Mouse (Mus musculus) adrenal gland, postnatal 14 days (tissue): ENCODE measurements around the gene Gm10277. TPM values are rescaled to one million over a fixed set of nuclear protein-coding genes. Genes with fewer than 3 reads are reported as not detected.
"Not testable (repeated sequence)": the region's sequence is repeated elsewhere in the genome, so short reads cannot be mapped to it uniquely, and the experiment has no call there.

ENCODE experiments used
- DNase-seq: peaks from one replicate; pipeline ENCODE4 v3.0.0; 2021; ENCODE audit warnings: mixed read lengths
- total RNA-seq: library from RNA; stranded (reverse); gene quantifications from 2 replicates; pipeline ENCODE4 v1.2.3, GENCODE M21; 2021

Gm10277 gene
- total RNA-seq, 1 experiment from 2014 or later: not detected

DNA sequence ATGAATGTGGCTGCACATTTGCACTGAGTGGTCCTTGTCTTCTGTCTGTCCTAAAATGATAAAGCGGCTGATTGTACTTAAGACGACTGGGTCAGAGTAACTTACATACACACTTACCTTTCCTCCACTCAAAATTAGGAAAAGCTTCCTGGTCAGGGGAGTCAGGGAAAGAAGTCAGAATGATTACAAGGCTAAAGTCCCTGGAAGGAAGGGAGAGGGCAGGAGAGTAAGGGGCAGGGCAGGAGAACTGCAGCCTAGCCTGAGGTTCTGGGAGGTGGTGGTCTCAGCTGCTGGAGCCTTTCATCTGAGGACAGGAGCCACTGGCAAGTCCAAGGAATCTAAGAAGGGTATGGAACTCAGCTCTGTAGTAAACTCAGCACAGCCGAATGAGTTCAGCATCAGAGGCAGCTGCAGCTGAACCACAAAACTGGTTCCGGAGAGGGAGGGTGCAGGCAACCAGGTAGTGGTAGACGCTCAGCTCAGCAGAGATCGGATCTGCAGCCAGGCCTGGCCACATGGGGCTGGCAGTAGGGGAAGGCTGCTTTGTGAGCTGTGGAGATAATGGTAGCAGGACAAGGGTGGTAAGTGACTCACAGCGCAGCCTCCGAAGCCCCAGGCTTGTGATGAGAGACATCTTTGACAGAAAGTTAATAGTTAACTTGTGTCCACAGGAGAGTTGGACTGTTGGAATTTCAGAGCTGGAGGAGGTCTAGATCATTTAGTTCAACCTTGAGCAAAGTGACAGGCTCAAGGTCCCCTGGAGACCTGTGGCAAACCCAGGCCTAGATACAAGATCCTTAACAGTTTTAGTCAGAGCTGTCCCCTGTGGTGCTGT lies 15.5 kb downstream of the Gm10277 start:
- DNase-seq: peak; percentile 25

DNA sequence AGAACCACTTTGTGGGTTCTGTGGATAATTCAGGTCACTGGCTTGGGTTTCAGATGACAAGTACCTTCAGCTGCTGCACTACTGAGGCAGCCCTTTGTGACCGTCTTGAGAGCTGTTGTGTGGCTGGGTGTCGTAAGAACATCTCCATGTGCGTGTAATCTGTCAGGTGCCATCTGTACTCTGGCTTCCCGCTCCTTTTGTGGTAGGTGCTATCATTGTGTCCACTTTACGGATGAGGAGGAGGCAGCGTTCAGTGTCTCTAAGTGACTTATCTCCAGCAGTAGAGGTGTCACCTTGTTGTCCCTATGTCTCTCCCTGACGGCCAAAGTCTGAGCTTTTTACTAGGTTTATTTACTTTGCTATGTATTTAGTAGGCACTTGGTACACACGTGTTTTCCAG lies 17.2 kb downstream of the Gm10277 start:
- no peak for DNase-seq

DNA sequence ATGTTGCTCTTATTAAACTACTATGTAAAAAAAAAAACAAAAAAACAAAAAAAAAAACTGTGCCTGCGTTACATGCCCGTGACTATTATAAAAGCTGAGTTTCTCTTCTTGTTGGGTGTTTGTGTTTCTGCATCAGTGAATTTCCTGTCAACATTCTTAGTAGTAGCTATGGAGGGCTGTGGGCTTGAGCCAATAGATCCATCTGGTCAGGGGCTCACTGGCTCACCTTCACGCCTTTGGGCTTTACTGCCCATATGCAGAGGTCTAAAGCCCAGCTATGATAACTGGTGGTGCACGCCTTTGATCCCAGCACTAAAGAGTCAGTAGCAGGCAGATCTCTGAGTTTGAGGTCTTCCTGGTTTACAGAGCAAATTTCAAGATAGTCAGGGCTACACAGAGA lies 18.1 kb downstream of the Gm10277 start:
- DNase-seq: no peak

DNA sequence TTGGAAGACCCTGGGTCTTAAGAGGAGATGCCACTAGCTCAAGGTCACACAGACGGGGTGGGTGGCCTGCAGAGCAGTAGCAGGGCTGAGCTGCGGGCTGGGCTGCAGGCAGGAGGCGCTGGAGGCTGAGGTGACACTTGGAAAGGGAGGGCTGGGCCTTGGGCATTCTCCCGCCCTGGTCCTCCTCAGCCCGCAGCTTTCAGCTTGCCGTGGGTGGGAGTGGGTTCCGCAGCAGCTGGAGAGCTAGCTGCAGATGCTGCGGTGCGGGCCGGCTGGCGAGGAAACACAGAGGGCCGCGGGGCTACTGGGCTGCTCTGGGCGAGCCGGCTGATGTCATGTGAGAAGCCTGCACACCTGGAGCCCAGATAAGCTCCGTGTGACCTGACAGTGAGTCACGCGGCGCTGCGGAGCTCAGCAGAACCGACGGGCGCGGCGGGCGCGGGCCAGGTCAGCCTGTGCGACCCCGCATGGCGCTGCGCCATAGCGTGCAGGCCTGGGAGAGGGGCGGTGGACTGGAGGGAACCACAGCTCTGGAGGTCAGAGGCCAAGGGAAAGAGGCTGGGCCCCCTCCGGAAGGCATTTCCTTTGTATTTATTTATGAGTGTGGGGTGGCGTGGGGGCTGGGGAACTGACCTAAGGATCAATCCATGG lies 21.1 kb downstream of the Gm10277 start:
- peak; percentile 81 for DNase-seq

DNA sequence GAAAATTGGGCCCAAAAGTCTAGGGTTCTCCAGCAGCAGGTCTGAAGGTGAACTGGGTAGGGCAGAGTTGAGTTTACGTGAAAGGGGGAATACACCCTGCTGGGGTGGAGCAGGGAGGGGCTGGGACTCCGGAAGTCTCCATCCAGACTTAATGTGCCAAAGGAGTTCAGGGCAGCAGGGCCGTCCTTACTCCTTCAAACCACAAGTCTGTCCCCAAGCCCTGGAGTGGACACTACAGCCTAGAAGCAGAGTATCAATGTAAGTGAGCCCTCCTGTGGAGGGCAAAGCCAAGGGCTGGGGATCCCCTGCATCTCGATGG lies 22.1 kb downstream of the Gm10277 start:
- no peak for DNase-seq

DNA sequence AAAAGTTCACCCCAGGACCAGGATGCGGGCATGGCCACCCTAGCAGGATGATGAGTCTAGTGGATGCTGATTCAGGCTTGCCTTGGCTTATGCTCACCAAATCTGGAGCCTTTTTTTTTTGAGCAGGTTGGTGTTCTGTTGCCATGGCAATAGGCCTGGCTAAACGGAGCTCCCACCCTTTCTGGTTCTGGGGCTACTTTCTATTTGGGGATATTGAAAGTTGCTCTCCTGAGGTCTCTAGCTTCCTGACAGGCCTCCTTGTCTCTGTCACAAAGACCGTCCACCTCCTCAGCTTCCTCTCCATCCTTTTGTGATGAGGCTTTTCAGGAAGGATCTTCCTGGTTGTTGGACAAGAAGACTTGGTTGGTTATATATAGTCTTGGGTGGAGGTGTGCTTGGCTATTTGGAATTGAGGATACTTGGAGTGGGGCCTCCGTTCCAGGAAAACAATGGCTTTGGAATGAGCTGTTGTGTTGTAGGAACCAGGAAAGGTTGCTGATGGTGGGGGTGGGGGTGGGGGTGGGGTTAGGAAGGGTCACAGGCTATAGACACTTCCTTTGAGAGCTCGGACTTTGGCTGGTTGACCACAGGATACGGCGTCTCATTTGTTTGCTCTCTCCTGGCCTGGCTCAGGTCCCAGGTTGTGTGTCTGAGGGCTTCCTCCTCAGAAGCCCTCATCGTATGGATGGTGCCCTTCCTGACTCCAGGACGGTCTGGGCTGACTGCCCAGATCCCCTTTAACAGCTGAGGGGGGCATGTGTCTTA lies 22.7 kb downstream of the Gm10277 start:
- DNase-seq: peak; percentile 45

DNA sequence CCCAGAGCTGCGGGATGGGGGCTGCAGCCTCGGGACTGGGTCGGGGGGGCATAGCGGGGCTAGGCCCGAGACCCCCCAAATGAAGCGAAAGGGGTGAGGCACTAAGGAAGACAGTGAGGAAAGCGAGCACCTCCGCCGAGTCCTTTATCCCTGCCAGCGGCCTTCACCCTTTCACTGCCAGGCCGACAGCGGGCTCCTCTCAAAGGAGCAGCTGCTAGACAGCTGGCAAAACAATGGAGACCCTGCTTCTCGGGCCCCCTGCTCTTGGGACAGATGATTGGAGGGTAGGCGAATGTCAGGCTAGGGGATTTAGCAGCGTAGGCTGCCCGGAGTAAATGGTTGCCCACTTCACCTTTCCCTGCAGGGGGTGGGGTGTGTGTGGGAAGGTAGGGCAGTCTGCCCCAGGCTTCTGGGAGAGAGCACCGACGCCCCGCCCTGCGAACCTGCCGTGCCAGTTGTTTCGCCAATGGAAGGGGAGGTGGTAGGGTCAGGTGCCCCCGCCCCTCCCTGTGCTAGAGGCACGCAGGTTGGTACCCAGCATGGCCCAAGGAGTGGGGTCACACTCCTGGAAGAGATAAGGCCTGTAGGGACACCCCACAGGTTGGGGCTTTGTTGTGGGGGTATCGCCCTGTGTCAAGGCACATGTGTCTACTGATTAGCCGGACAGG lies 23.7 kb downstream of the Gm10277 start:
- DNase-seq: peak; percentile 63

DNA sequence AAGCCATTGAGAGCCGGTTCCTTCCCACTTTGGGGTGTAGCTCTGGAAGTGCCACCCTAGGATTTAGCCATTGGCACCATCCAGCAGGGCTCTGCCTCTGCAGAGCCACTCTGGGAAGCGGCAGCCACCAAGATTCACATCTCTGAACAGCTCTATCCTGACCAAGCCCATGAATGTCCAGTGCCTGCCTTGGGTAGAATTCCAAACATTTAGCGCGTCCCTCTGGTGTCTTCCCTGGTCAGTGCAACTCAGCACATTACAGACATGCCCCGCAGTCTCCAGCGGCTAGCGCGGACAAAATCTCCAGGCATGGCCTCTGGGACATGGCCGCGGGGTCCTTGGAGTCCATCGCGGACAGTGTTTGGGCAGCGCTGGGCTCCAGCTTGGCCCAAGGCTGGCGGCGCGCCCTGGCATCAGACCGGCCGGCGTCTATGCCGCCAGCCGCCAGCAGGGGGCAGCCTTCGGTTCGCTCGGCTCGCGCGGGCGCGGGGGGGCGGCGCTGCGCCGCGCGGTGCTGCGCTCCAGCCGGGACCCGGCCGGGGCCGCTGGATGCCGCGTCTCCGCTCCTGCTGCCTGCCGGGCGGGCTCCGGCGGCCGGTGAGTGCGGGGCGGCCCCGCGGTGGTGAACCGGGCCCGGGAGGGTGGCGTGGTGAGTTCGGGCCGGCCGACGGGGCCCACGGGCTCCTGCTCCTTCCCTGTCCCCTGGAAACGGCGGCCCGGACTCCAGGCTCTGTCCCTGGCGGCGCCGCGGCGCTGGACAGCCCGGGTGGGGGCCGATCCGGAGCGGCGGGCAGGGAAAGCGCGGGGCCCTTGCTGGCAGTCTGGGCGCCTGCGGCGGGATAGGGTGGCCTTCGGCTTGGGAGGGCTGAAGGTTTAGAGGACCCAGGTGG lies 24.5 kb downstream of the Gm10277 start, which contains the start of gene Myo18a:
Myo18a (plus strand) TSS at position 464 of the 890 bp plus-strand sequence.
- peak; percentile 94 for DNase-seq

DNA sequence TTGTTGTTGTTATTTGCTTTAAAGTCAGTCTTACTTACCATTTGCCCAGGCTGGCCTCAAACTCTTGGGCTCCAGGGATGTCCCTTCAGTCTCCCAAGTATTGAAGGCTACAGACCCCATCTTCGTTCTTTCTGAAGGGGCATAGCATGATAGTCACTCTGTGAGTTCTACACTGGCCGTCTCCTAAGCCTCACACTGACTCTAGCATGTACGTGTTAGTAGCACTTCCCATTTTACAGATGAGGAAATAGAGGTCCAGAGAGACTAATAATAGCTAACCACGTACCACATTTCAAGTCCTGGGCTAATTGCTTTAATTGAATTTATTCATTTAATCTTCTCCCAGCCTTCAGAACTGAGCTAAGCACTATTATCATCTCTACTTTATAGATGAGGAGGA lies 27.5 kb downstream of the Gm10277 start:
- DNase-seq: no peak

DNA sequence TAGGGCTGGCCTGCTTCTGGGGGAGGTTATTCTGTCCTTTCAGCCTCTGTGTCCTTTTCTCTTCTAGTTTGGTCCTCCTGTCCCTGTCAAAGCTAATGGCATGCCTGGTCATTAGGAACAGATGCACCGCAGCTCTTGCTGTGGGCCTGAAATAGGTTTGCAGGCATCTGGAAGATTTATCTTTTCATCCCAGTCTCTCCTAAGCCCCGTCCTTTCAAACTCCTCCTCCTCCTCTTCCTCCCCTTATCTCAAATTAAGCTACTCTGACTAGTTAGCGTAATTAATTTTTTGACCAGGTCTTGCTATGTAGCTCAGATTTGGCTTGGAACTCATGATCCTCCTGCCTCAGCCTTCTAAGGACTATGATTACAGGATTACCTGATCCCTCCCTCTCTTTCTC lies 34.1 kb downstream of the Gm10277 start:
- DNase-seq: no peak

DNA sequence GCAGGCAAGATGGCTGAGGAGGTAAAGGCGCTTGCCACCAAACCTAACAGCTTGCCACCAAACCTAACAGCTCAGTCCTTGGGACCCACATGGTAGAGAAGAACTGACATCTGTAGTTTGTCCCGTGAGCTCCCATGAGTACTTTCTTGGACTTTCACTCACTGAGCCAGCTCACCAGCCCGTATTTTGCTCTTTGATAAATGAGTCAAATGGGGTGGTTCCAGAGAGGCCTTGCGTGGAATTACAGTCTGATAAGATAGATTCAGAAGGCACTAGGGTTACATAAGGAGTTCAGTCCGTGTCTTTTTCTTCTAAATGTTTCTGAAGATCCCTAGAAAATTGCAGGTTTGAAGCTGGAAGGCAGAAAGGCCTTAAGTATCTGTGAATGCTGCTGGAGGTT lies 35.0 kb downstream of the Gm10277 start:
- peak; percentile 17 for DNase-seq

DNA sequence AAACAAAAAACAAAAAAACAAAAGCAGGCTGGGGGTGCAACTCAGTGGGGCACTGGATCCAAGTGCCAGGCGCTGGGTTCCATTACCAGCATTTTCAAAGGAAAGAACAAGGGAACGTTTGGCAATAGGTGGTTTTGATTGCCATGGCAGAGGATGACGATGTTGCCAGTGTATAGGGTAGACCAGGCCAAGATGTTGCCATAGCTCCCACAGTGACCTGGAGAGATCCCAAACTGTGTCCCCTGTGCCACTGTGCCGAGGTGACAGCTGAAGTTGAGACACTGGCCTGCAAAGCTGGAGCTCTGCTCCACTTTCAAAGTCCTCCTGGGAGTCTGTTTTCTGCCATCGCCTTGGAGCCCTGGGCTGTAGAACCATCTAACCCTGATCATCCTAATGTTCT lies 38.6 kb downstream of the Gm10277 start:
- peak; percentile 59 for DNase-seq

DNA sequence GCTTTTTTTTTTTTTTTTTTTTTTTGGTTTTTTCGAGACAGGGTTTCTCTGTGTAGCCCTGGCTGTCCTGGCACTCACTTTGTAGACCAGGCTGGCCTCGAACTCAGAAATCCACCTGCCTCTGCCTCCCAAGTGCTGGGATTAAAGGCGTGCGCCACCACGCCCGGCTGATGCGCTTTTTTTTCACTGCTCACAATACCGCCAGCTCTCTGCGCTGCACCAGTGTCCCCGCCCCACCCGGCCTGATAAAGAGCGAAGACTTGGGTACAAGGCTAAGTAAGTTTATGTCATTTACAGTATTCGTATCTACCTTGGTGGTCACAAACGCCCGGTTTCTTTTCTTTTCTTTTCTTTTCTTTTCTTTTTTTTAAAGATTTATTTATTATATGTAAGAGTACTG lies 40.4 kb downstream of the Gm10277 start:
- not testable (repeated sequence) for DNase-seq

DNA sequence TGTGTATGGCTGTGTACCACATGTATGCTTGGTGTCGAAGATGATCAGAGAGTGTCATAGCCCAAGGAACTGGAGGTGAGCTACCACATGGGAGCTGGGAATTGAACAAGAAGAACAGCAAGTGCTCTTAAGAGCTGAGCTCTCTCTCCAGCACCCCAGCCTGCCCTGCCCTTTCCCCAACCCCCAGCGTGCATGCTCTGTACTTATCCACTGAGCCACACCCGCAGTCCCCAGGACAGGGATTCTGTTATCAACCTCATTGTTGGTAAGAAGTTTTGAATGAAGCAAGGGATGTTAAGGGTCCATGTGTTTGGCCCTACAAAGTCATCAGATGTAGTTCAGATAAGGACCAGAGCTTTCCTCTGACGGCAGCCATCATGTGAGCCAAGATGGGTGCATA lies 40.9 kb downstream of the Gm10277 start:
- no peak for DNase-seq

DNA sequence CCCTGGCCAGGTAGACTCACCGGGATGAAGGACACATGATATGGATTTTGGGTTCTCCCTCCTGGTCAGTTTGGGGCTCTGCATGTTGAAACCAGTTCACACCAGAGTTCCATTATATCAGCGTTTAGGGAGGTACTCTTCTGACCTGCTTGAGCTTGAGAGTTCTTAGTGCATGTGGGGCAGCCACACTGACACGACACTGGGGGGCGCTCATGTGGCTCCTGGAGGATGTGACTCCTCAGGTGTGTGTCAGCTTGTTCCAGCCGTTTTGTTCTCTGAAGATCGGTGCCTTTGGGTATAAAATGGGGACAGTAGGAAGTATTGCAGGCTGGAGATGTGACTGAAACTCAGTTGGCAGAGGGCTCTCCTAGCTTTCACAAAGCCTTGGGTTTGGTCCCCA lies 43.6 kb downstream of the Gm10277 start:
- DNase-seq: peak; percentile 72

DNA sequence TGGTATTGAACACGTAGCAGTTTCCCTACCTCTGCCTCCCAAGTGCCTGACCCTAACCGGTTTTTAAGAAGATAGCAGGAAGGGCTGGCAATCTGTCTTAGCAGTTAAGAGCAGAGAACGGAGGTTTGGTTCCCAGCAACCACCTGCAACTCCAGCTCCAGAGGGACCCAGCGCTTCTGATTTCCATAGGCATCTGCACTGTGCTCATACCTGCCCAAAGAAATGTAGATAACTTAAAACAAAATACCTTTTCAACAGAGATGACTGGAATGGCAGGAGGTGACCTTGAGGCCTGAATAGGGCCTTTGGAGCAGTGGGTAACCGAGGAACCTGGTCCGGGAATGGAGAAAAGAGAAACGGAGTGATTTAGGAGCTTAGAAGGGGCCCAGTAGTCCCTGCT lies 49.0 kb downstream of the Gm10277 start:
- no peak for DNase-seq

DNA sequence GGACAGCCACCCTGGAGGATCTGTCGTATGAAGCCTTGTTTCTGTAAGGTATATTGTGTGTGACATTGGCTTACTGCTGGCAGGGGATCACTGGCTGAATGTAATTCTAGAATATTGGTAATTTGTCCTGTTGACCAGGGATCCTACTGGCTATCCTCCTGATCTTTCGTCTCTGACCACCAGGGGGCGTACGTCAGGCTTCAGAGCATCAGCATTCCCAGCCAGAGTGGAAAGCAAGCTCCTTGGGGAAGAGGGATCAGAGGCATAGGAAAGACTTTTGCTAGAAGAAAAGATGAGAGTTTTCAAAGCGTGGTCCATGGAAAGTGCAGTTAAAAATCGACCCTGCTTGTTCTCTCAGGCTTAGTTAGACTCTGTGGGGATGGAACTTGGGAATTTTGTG lies 50.3 kb downstream of the Gm10277 start:
- DNase-seq: peak; percentile 94
